Mouse (Mus musculus) brain, embryonic 18.5 days (tissue): Measurements from ENCODE around the gene Slc5a5.

Experiments
- DNase-seq: peaks from one replicate; pipeline ENCODE4 v3.0.0-alpha.2; 2012; ENCODE audit warnings: low read depth, low spot score

Gene Slc5a5

DNA sequence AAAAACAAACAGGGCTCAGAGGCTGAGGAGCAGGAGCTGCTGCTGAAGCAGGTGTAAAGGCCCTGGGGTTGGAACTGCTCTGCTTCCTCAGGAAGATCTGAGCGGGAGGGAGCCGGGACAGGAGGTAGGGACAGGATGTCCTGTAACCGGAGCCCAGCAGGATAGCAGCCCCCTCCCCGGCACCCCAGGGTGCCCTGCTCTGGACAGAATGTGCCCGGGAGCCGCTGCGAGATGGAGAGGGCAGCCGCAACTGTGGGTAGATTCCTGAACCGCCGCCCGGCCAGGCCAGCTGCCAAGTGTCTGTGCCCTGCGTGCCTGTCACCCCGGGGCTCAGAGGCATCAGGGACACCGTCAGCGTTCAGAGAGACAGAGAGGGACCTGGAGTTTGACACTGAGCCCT lies 59.0 kb downstream of the Slc5a5 start:
- DNase-seq = no peak

DNA sequence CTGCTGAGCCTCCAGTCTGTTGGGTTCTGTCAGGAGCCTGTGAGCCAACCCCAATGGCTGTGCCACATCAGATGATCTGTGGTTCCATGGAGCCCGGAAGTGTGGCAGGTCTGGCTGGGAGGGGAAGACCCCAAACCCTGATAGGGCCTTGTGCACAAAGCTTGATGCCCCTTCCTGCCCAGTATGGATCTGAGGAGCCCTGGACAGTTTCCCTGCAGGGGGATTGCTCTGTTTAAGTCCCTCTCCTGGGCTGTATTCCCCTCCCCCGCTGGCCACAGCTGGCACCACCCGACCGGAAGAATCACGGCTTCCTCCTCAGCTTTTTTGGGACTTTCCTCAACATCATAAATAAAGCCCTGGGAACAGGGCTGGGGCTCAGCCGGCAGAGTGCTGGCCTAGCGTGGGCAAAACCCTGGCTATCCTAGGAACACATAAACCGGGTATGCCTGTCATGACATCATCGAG lies 59.5 kb downstream of the Slc5a5 start:
- no peak for DNase-seq
